Mouse (Mus musculus) olfactory bulb, adult 2 months (tissue): ENCODE results near the gene Adgrd1.

Experiments used
- CTCF ChIP-seq: fragments of 200-500 bp; IDR thresholded peaks from 2 replicates; pipeline ENCODE4 v1.5.1; 2012; ENCODE audit warnings: low read depth, mild to moderate bottlenecking, low read length, moderate library complexity; ENCODE audit not compliant: insufficient read depth
- POLR2A ChIP-seq: fragments of 200-500 bp; IDR thresholded peaks from 2 replicates; pipeline ENCODE4 v1.6.1; 2012; ENCODE audit warnings: mild to moderate bottlenecking, low read depth, low read length, moderate library complexity; ENCODE audit not compliant: insufficient read depth

GRCm38 (mm10) chr5:129061579-129061978, 35.0 kb upstream of the Adgrd1 start:
- TF ChIP-seq POLR2A, result no peak
- TF ChIP-seq CTCF, result peak; percentile 37
